Mouse (Mus musculus) kidney, embryonic 14.5 days (tissue): ENCODE data around the gene Nemp2. TPM values are rescaled to one million over a fixed set of nuclear protein-coding genes. Genes with fewer than 3 reads are reported as not detected.

ENCODE experiments used
- ATAC-seq: fragments of 200-750 bp; cut with Nextera tagmentation; 2 replicates; pipeline ENCODE4 v1.8.0; 2017; ENCODE audit warnings: moderate number of reproducible peaks, mild to moderate bottlenecking, moderate TSS enrichment, moderate library complexity; ENCODE audit not compliant: low FRiP score, low TSS enrichment
- H3K27ac ChIP-seq: fragments of 300-500 bp; sonication (generic); 2 replicates; pipeline ENCODE4 v1.5.1; 2014; ENCODE audit warnings: low read depth, mild to moderate bottlenecking, low read length, moderate library complexity, mixed read lengths
- H3K27me3 ChIP-seq: fragments of 300-500 bp; sonication (generic); 2 replicates; pipeline ENCODE4 v1.6.1; 2014; ENCODE audit warnings: mild to moderate bottlenecking, low read length; ENCODE audit not compliant: control insufficient read depth, insufficient read depth
- H3K36me3 ChIP-seq: fragments of 300-500 bp; sonication (generic); 2 replicates; pipeline ENCODE4 v1.6.1; 2014; ENCODE audit warnings: low read length, mixed read lengths; ENCODE audit not compliant: control insufficient read depth, insufficient read depth
- H3K4me1 ChIP-seq: fragments of 300-500 bp; sonication (generic); 2 replicates; pipeline ENCODE4 v1.6.1; 2014; ENCODE audit warnings: low read length, mixed read lengths; ENCODE audit not compliant: control insufficient read depth, insufficient read depth
- H3K4me2 ChIP-seq: fragments of 300-500 bp; sonication (generic); replicated peaks from 2 replicates; pipeline ENCODE4 v1.6.1; 2014; ENCODE audit warnings: low read depth, mild to moderate bottlenecking, low read length
- H3K4me3 ChIP-seq: fragments of 300-500 bp; sonication (generic); 2 replicates; pipeline ENCODE4 v1.5.1; 2014; ENCODE audit warnings: mild to moderate bottlenecking, low read length
- H3K9ac ChIP-seq: fragments of 300-500 bp; sonication (generic); 2 replicates; pipeline ENCODE4 v1.6.1; 2014; ENCODE audit warnings: low read depth, mild to moderate bottlenecking, low read length, moderate library complexity
- H3K9me3 ChIP-seq: fragments of 300-500 bp; sonication (generic); 2 replicates; pipeline ENCODE4 v1.6.1; 2016; ENCODE audit warnings: low read length; ENCODE audit not compliant: control insufficient read depth
- WGBS: fragments of 180-500 bp; shearing (Covaris S2); extraction: QIAGEN DNeasy Blood & Tissue Kit; methylation state at CpG from one replicate; pipeline ENCODE4 v1.1.7; 2014; 5-methylcytosine and 5-hydroxymethylcytosine counted together
- polyA plus RNA-seq: library from polyadenylated mRNA; unstranded; fragments of >200 nt; fragmentation: Nextera tagmentation; extraction: Ambion mirVana; gene quantifications from 2 replicates; pipeline ENCODE4 v1.2.1, GENCODE M21; 2014

Gene Nemp2
- polyA plus RNA-seq, 1 experiment from 2014 or later = 14.5 TPM

DNA sequence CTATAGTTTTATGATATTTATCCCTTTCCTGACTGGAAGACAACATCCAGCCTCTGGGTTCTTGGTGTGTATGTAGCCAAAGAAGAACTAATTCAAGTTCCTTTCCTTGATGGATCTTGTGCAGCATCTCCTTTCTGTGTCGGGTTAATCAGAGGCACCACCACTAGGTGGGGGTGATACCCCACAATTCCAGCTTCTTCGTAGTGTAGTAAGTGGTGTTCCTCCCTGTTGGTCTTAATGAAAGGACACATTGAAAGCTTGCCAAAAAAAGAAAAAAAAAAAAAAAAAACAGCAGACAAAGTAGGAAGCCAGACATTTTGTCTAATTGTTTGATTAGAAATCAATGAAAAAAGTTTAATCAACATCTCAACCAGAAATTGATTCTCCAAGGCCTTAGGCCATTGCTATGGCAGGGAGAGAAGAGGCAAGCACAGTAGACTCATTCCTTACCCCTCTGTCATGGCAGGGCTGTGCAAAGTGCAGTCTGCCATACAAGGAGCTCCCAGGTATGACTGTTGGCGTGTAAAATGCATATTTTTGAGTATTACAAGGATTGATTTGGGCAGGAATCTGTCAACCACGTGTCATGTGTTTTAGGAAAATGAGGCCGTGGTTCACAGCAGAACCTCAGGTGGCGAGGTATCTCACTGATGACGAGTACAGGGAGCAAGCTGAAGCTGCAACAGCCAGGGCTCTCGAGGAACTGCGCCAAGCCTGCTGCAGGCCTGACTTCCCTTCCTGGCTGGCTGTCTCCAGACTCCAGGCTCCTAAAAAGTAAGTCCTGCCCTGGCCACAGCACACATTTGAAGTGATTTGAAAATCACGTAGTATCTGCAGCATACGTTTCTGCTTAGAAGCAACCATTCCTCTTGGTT, 17.9 kb downstream of the Nemp2 start:
- no peak overlapping the region for H3K4me3 ChIP-seq
- 85% methylated on average over 11 of the region's 11 CpGs for WGBS
- H3K9me3 ChIP-seq = no peaks in the 10 kb centered on the region
- H3K4me2 ChIP-seq = no peak overlapping the region
- H3K4me1 ChIP-seq = no peaks in the 10 kb centered on the region
- no peak overlapping the region for H3K27ac ChIP-seq
- peak; percentile 84 for ATAC-seq
- no peak overlapping the region for H3K9ac ChIP-seq
- H3K27me3 ChIP-seq = no peaks in the 10 kb centered on the region
- H3K36me3 ChIP-seq = peaks cover 23% of the 10 kb centered on the region

DNA sequence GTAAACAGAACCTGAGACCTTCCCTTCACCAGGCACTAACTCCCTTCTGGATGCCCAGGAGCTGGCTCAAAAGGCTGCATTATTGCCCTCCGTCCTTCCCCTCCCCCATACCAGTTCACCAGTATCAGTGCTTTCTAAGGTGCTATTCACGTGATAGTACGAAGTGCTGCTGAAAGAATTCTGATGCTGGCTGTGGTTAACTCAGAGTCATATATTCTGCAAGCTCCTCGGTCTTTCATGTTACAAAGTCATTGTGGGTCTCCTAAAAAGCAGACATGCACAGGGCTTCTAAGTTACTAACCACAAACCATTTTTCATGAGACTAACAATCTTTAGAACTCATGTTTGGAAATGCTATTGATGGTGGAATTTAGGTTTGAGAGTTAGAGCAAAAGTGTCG, 19.6 kb downstream of the Nemp2 start:
- Histone ChIP-seq H3K27ac (no peak overlapping the region), H3K4me1 (no peaks in the 10 kb centered on the region), H3K9ac (no peak overlapping the region), H3K36me3 (peaks cover 23% of the 10 kb centered on the region), H3K4me2 (no peak overlapping the region), H3K27me3 (no peaks in the 10 kb centered on the region), H3K4me3 (no peak overlapping the region), H3K9me3 (no peaks in the 10 kb centered on the region)
- no peak for ATAC-seq
- WGBS = 82% methylated on average over 5 of the region's 5 CpGs

- 88% methylated on average over 3 of the region's 3 CpGs for WGBS
- no peak for ATAC-seq
- H3K27me3 ChIP-seq = no peaks in the 10 kb centered on the region
- H3K9ac ChIP-seq = no peak overlapping the region
- peaks cover 18% of the 10 kb centered on the region for H3K36me3 ChIP-seq
- H3K4me1 ChIP-seq = no peaks in the 10 kb centered on the region
- no peak overlapping the region for H3K4me2 ChIP-seq
- H3K4me3 ChIP-seq = no peak overlapping the region
- no peak overlapping the region for H3K27ac ChIP-seq
- no peaks in the 10 kb centered on the region for H3K9me3 ChIP-seq
Measured at GRCm38 (mm10) chr1:52652601-52653253, 22.2 kb downstream of the Nemp2 start.

GRCm38 (mm10) chr1:52653366-52653765, 22.9 kb downstream of the Nemp2 start:
- Histone ChIP-seq H3K4me2 (no peak overlapping the region), H3K9me3 (no peaks in the 10 kb centered on the region), H3K4me1 (no peaks in the 10 kb centered on the region), H3K9ac (no peak overlapping the region), H3K36me3 (peaks cover 18% of the 10 kb centered on the region), H3K4me3 (no peak overlapping the region), H3K27me3 (no peaks in the 10 kb centered on the region), H3K27ac (no peak overlapping the region)
- no peak for ATAC-seq
- WGBS = 88% methylated on average over 1 of the region's 1 CpGs

DNA sequence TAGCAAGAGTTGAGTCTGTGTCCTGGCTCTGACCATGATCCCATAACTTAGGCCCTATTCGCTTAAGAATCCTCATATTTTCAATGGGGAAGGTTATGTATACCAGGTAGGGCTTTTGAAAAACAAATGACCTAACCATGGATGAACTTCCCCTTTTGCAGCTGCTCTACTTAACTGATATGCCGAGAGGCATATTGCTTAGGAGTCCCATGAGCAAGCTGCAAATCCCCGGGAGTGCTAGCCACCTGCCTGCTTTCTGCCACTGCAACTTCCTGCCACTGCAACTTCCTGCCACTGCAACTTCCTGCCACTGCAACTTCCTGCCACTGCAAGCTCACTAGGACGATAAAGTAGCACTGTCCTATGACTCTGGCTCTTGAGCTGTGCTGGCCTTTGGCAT, 24.6 kb downstream of the Nemp2 start:
- no peaks in the 10 kb centered on the region for H3K4me1 ChIP-seq
- 78% methylated on average over 4 of the region's 4 CpGs for WGBS
- H3K27ac ChIP-seq = no peak overlapping the region
- H3K9ac ChIP-seq = no peak overlapping the region
- no peaks in the 10 kb centered on the region for H3K27me3 ChIP-seq
- H3K4me3 ChIP-seq = no peak overlapping the region
- no peak overlapping the region for H3K4me2 ChIP-seq
- no peak for ATAC-seq
- H3K36me3 ChIP-seq = peaks cover 6% of the 10 kb centered on the region
- H3K9me3 ChIP-seq = no peaks in the 10 kb centered on the region

GRCm38 (mm10) chr1:52658160-52658559, 27.7 kb downstream of the Nemp2 start:
- Histone ChIP-seq H3K36me3 (no peaks in the 10 kb centered on the region), H3K9me3 (no peaks in the 10 kb centered on the region), H3K4me2 (no peak overlapping the region), H3K27me3 (no peaks in the 10 kb centered on the region), H3K9ac (no peak overlapping the region), H3K4me1 (no peaks in the 10 kb centered on the region), H3K4me3 (no peak overlapping the region), H3K27ac (no peak overlapping the region)
- 93% methylated on average over 7 of the region's 7 CpGs for WGBS
- no peak for ATAC-seq

DNA sequence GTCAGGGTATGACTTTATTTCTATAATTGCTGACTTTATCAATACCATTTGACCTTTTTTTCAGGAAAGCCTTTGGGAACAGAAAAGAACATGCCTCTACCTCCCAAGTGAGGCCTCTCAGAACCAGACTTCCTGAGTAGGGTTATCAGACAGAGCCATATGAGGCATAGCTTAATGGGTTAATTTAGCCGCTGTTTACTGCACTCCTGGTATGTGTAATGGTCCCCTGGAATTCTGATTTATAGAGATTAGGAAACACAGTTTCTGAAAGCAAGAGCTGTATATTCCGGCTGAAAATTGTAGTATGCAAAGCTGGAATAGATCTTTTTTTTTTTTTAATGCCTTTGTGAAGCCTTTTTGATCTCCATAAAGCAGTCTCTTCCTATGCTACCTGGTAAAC, 29.8 kb downstream of the Nemp2 start:
- peak; percentile 79; the same call in 1 of the 2 replicates for ATAC-seq
- H3K9me3 ChIP-seq = no peaks in the 10 kb centered on the region
- no peaks in the 10 kb centered on the region for H3K4me1 ChIP-seq
- no peak overlapping the region for H3K4me2 ChIP-seq
- 37% methylated on average over 2 of the region's 2 CpGs for WGBS
- H3K4me3 ChIP-seq = no peak overlapping the region
- H3K27me3 ChIP-seq = no peaks in the 10 kb centered on the region
- H3K9ac ChIP-seq = no peak overlapping the region
- H3K27ac ChIP-seq = no peak overlapping the region
- H3K36me3 ChIP-seq = no peaks in the 10 kb centered on the region

GRCm38 (mm10) chr1:52660765-52661164, 30.3 kb downstream of the Nemp2 start:
- no peaks in the 10 kb centered on the region for H3K27me3 ChIP-seq
- H3K4me3 ChIP-seq = no peak overlapping the region
- no peak overlapping the region for H3K9ac ChIP-seq
- no peaks in the 10 kb centered on the region for H3K9me3 ChIP-seq
- H3K36me3 ChIP-seq = no peaks in the 10 kb centered on the region
- 76% methylated on average over 12 of the region's 12 CpGs for WGBS
- no peak overlapping the region for H3K27ac ChIP-seq
- ATAC-seq = no peak
- H3K4me1 ChIP-seq = no peaks in the 10 kb centered on the region
- H3K4me2 ChIP-seq = no peak overlapping the region

DNA sequence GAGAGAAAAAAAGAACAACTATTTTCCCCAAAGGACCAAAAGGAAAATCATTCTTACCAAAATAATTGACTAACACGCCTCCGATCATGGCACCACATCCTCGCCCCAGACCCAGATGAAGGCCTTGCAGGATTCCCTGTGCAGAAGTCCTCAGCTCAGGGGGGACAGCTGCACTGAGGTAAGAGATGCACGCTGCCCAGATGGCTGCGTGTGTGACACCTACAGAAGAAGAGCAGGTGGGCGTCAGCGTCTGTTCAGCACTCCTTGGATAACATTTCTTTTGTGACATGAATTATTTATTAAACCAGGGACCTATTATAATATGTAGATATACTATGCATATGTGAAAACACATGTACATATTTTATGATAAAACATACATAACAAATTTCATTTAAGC, 32.7 kb downstream of the Nemp2 start:
- ATAC-seq = no peak
- Histone ChIP-seq H3K36me3 (no peaks in the 10 kb centered on the region), H3K9ac (no peak overlapping the region), H3K4me3 (no peak overlapping the region), H3K9me3 (no peaks in the 10 kb centered on the region), H3K27me3 (no peaks in the 10 kb centered on the region), H3K4me1 (no peaks in the 10 kb centered on the region), H3K27ac (no peak overlapping the region), H3K4me2 (no peak overlapping the region)
- 91% methylated on average over 7 of the region's 7 CpGs for WGBS
